Mouse (Mus musculus) adipocyte (in vitro differentiated cells): Measurements from ENCODE around the gene Tub.
A peak's percentile ranks its signal among the peaks of the same experiment; 100 is the strongest.

Experiments
- DNase-seq: peaks from one replicate; pipeline ENCODE4 v3.0.0-alpha.2; 2016; ENCODE audit warnings: low spot score

The Tub gene

DNA sequence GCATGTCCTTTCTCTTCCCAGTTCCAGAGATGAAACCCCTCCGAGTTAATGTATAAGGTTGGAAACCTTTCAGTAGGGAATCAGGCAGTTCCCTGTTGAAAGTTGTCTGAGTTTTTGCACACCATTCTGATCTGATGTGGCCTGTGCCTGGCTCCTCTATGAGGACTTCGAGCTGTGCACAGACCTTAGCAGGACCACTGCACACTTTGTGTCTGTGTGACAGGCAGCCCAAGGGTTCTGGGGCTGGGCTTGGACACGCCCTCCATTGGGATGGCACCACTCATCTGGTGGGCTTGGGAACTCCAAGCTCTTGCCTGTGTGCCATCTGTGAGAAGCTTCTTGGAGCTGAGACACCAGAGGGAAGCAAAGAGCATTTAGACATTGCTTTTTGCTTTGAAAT, 81.2 kb downstream of the Tub start:
- no peak for DNase-seq

DNA sequence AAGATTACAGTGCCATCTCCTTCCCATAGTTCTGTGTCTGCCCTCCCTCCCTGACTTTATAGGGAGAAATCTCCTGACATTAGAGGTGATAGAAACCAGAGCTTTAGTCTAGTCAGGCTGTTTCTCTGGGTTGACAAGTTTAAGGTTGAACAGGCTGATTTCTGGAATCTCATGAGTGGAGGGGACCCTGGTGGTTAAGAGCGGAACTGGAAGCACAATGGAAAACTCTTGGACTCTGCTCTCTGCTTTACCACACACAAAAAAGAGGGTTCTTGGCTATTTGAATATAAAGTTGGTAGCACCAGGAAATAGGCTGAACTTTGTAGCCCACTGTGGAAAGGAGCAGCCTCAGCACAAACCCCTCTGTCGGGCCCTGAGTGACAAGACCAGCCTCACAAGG, 81.9 kb downstream of the Tub start:
- no peak for DNase-seq

DNA sequence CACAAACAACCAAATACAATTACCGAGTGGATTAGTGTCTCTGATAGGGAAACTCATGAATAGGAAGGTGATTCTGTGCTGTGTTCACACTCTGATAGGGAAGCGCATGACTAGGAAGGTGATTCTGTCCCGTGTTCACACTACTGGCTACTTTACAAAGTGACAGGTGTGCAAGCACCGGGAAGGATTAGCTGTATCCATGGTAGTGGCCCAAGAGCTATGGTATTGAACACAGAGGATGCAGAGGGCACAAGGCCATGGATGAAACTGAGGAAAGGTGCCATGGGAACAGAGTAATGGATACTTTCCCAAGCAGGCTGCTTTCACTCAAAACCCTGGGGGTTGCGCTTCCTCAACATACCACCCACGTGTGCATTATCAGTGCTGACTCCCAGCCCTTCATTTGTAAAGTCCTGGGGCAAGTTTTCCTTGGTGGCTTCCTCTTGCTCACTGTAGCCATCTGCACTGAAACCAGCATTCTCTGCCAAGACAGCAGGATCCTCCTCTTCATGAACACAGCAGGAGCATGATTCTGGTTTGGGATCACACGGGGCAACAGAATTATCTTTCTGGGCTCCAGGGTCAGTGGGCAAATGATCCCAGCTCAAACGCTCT, 88.1 kb downstream of the Tub start:
- no peak for DNase-seq

DNA sequence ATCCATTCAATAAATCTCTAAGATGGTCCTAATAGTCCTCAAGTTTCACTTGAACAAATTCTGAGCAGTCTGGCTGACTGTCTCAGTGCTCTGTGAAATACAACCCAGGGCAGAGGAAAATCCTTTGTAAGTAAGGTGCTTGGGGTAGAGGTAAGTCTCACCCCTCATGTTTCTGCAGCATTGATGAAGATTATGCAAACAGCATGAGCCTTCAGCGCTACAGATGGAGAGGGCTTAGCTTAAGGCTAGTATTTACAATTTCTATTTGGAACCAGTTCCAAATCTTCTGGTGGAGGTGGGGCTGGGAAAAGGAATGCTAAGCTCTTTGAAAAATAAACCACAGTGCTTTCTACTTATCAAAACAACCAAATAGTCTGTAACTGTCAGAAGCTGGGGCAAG, 88.8 kb downstream of the Tub start:
- no peak for DNase-seq

DNA sequence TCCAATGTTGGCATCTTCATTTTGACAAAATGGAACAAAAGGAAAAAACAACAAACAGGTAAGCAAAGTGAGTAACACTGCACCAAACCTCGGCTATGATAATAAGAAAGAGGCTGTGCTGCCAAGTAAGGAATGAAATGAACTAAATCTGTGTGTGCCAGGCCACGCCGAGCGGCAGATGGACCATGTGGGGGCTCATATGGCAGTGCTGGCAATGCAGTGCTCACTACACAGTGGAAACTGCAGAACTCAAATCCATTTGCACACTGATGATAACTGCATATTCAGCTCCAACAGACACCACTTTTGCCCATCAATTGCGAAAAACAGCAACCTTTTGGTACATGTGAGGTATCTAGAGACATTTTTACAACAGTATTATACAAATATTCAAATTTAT, 89.3 kb downstream of the Tub start:
- DNase-seq, result no peak

DNA sequence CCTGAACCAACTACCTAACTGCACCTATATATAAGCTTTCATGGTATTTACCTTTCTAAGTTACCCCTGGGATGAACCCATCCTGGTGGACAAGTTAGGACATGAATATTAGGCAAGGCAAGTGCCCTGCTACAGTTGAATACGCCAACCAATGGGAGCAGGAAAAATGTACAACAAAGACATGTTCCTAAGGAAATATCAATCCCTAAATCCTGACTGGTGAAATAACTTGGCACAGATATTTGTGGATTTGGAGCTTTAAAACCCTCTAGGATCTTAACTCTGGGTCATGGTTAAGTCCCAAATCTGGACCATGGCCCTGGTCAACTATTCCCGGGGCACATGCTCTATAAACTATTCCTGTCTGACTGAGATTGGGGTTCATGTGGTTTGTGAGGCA, 95.7 kb downstream of the Tub start:
- no peak for DNase-seq

DNA sequence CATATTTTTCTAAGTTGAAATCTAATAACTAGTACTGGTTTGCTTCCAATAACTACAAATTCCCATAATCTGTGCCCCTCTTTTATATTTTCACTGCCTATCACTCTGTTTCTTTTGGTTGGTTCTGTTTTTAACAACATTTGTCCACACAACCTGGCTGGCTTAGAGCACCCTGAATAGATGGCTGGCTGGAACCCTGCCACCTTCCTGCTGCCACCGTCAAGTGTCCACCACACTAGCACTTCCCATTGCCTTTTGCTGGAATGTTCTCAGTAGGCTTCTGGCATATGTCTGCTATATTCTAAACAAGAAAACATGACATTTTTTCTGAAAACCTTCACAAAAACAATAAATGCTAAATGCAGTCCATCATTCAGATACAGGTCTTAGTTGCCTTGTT, 100.7 kb downstream of the Tub start:
- DNase-seq, result no peak

DNA sequence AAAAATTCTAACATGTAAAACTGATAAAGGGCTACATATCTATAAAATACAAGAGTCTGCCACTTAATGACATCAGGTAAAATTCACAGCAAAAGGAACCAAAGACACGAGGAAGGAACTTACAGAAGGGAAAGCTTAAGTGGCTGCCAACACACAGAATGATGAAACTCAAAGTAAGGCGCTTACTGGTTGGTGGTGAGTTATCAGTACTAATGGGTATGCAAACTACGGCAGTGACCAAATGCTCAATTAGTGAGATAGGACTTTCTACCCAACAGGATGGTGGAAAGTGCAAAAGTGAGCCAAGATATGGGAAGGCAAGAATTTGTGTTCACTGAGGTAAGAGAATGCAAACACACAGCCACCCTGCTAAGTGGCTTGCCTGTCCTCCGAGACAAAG, 109.4 kb downstream of the Tub start:
- DNase-seq, result no peak

DNA sequence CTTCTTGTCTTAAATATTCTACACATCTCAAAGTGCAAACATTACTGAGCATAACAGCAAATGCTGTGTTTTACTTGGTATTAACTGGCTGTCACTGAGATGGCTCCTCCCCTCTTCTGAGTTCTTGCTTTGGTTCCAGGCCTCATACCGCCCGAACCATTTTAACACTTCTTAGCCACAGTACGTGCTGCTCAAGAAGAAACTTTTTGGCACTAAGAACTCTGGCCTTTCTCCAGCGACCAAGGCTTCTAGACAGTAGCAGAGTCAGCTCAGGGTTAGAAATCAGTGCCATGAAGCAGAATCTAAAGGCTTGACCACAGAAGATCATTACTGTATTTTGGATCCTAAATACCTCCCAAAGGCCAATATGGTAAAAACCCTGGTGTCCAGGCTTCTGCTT, 119.5 kb downstream of the Tub start:
- peak; percentile 2 for DNase-seq

DNA sequence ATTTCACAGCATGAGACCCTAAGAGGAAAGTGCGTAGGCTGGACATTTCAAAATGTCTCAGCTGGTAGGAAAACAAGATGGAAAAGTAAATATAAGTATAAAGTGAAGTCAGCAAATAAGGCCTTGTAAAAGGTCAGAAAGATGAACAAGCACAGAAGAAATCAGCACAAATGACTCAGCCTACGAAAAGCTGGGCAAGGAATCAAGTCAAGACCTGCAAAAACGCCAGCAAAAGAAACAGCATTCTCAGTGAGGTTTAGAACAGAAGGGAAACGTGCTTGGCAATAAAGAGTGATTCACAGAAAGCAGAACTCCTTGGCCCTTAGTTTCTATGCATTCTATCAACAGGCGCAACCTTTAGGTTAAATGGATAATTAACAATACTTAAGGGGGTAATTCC, 122.2 kb downstream of the Tub start:
- DNase-seq, result peak; percentile 2

DNA sequence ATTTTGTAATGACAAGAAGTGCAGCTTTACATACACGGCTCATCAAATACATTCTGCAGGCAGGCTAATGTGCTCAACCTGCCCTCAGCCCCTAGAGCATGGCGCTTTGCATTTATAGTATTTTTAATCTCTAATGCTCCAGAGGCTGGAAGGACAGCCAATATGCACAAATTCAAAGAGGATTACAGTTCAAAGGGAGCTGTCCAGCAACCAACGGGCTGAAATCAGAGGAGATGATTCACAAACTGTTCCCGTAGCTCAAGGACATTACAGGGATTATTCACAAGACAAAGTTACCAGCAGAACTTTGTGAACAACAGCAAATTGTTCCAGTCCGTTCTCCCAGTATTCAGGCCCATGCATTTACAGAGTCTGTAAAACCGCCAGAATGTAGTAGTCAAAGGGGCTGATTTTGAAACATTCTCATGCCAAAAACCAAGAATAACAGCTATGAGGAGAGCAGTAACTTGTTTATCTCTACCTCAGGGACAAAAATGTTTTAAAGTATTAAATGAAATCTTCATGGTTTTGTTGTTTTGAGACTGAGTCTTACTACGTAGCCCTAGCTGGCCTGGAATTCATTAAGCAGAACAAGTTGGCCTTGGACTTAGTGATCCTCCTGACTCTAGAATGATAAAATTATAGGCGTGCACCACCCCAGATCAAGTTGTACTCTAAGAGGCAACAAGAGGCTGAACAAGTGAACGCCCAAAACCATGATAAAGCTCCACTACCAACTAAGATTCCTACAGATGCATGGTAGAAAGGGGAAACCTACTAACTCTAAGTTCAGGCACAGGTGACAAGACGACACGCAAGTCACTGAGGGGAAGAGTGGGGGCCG, 132.4 kb downstream of the Tub start:
- peak; percentile 7 for DNase-seq

DNA sequence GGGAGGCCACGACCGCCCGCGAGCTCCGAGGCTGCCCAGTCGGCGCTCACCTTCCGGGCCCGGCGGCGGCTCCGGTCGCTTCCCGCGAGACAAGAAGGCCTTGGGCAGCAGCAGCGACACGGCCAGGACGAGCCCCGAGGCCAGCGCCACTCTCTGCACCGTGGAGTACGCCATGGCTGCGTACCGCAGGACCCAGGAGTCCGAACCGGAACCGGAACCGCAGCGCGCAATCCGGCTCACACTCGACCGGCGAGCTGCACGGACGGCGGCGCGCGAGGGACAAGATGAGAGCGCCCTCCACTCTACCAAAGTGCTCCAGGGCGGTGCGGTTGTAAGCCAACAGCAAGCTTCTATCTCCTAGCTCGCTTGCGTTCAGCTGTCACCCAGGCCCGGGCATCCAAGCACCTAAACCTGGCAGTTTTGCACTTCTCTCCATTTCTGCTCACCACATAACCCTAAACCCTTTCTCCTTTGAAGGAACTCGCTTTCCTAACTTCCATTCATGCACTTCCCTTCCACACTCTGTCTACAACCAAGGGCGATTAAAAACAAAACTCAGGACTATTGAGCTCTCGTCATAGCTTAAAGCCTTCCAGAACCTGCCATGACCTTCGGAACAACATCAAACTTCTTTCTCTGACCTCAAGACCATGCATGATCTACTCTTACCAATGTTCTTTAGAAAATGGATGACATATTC, 133.1 kb downstream of the Tub start, which contains the start of gene Ric3:
Ric3 (minus strand) TSS at position 219 of the 700 bp plus-strand sequence.
- DNase-seq, result no peak

DNA sequence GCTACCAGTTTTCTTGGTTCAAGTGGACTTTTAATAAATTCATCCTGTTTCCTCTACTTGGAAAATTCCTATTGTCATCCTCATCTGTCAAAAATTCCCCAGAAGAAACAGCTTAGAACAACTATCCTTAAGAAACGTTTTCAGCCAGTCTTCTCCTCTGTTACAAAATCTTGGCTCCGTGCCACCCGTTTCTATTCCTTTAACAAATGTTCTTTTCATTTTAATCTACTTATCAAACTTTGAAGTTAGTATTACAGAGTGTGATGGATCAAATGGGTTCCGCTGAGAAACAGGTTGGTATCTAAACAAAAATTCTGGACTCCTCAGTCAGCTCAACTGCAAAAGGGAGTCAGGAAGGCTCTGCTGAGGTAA, 133.7 kb downstream of the Tub start:
- DNase-seq, result no peak
